Comparison of ENCODE assay signal across 17 mouse cellular contexts in genomic region chr9:16274130-16274529, GRCm38 (mm10).
"Had no signal": no experiment of that assay in that cellular context is flagged by ENCODE, and none has a peak within 500 bp of the region (broad histone marks: within the 10 kb centered on the region; RNA-seq: fewer than 3 reads in every experiment).

No protein-coding gene starts in this region.

- H3K9ac ChIP-seq: kidney, embryonic 15.5 days; liver, embryonic 13.5 days; stomach, embryonic 15.5 days had no signal

- H3K36me3 ChIP-seq: kidney, embryonic 15.5 days; liver, embryonic 13.5 days; stomach, embryonic 15.5 days had no signal

- H3K9me3 ChIP-seq: kidney, embryonic 15.5 days; liver, embryonic 13.5 days; stomach, embryonic 15.5 days had no signal

- H3K27ac ChIP-seq: kidney, embryonic 15.5 days; left cerebral cortex, adult 2 months; liver, embryonic 13.5 days; stomach, embryonic 15.5 days had no signal

- H3K4me1 ChIP-seq: kidney, embryonic 15.5 days; liver, embryonic 13.5 days; stomach, embryonic 15.5 days had no signal

- H3K27me3 ChIP-seq: kidney, embryonic 15.5 days; liver, embryonic 13.5 days; stomach, embryonic 15.5 days had no signal

- H3K4me2 ChIP-seq: kidney, embryonic 15.5 days; liver, embryonic 13.5 days; midbrain, embryonic 11.5 days; stomach, embryonic 15.5 days had no signal

- DNase-seq: kidney, adult 11 months; kidney, adult 8-10 months; kidney, postnatal 10 days; kidney, postnatal 36 days; layer of hippocampus, postnatal 36 days; liver, embryonic 13.5 days; lung, adult 2 months; lung, postnatal 14 days; lung, postnatal 4 days; retina, postnatal 1 day; right cerebral cortex, postnatal 25 days; spleen, adult 18-20 months; thymus, postnatal 25 days had no signal

- H3K4me3 ChIP-seq: kidney, embryonic 15.5 days; left cerebral cortex, adult 2 months; liver, embryonic 13.5 days; stomach, embryonic 15.5 days had no signal
